Comparison of ENCODE assay signal across 10 mouse cellular contexts in genomic region chr14:118234541-118235210, GRCm38 (mm10). TPM values are rescaled to one million over a fixed set of nuclear protein-coding genes. Genes with fewer than 3 reads are reported as not detected.
DNase-seq lines count a peak whose midpoint lies in the region; ATAC-seq and TF ChIP-seq lines count a peak whose summit lies in the region.
"Had no signal": no experiment of that assay in that cellular context is flagged by ENCODE, and none has a peak within 500 bp of the region (broad histone marks: within the 10 kb centered on the region; RNA-seq: fewer than 3 reads in every experiment).

No protein-coding gene starts in this region.

- H3K4me1 ChIP-seq in heart, embryonic 10.5 days, result peaks cover 30% of the 10 kb centered on the region
- H3K4me1 ChIP-seq in E14TG2a.4 (replicated peaks; ENCODE audit: low read depth, low read length), result peaks cover 58% of the 10 kb centered on the region
- peaks cover 67% of the 10 kb centered on the region for H3K4me1 ChIP-seq in forebrain, embryonic 13.5 days
- peaks cover 17% of the 10 kb centered on the region for H3K4me1 ChIP-seq in limb, embryonic 11.5 days (ENCODE audit: control insufficient read depth, insufficient read depth, low read length)

- H3K9me3 ChIP-seq in heart, embryonic 10.5 days, result no peaks in the 10 kb centered on the region
- no peaks in the 10 kb centered on the region for H3K9me3 ChIP-seq in E14TG2a.4 (ENCODE audit: low read length)
- H3K9me3 ChIP-seq in forebrain, embryonic 13.5 days (replicated peaks), result no peaks in the 10 kb centered on the region
- no peaks in the 10 kb centered on the region for H3K9me3 ChIP-seq in limb, embryonic 11.5 days (ENCODE audit: control insufficient read depth, low read length)

- no peak for TF ChIP-seq CTCF in E14TG2a.4 (conservative IDR thresholded peaks at IDR 0.05; ENCODE audit: low read length)

- no peaks in the 10 kb centered on the region for H3K36me3 ChIP-seq in heart, embryonic 10.5 days
- 0 out of 2 replicates have a peak, but pooled peaks cover 4% of the 10 kb centered on the region for H3K36me3 ChIP-seq in E14TG2a.4 (ENCODE audit: insufficient read depth, low read length)
- peaks cover 12% of the 10 kb centered on the region for H3K36me3 ChIP-seq in forebrain, embryonic 13.5 days (ENCODE audit: poor library complexity, severe bottlenecking)
- no peaks in the 10 kb centered on the region for H3K36me3 ChIP-seq in limb, embryonic 11.5 days (ENCODE audit: control insufficient read depth, insufficient read depth, low read length)

- no peak for ATAC-seq in forebrain, embryonic 13.5 days
- 0 out of 2 replicates have a peak, but pooled peaks have one; percentile 2 for ATAC-seq in limb, embryonic 11.5 days (ENCODE audit: insufficient number of reproducible peaks, low FRiP score, low TSS enrichment, low read depth)
- ATAC-seq in erythroblast, adult 5-6 weeks (replicated peaks; ENCODE audit: low FRiP score, poor library complexity, severe bottlenecking), result no peak

- peak overlapping the region; percentile 95 for H3K9ac ChIP-seq in forebrain, embryonic 13.5 days
- H3K9ac ChIP-seq in limb, embryonic 11.5 days (ENCODE audit: low read length), result peak overlapping the region; percentile 22; the same call in 1 of the 2 replicates

- WGBS in heart, embryonic 10.5 days, result under 1% methylated on average over 84 of the region's 84 CpGs
- under 1% methylated on average over 45 of the region's 84 CpGs for WGBS in forebrain, embryonic 13.5 days
- under 1% methylated on average over 66 of the region's 84 CpGs for WGBS in limb, embryonic 11.5 days

- H3K27ac ChIP-seq in heart, embryonic 10.5 days, result no peak overlapping the region
- peak overlapping the region; percentile 90 for H3K27ac ChIP-seq in forebrain, embryonic 13.5 days
- no peak overlapping the region for H3K27ac ChIP-seq in limb, embryonic 11.5 days (replicated peaks; ENCODE audit: low read depth, low read length)

- peak overlapping the region; percentile 91 for H3K4me2 ChIP-seq in forebrain, embryonic 13.5 days
- H3K4me2 ChIP-seq in limb, embryonic 11.5 days (ENCODE audit: low read depth, severe bottlenecking), result peak overlapping the region; percentile 90

- no peak for DNase-seq in heart, embryonic 10.5 days (ENCODE audit: low spot score)
- DNase-seq in heart, adult 11 months, result no peak
- DNase-seq in limb, embryonic 11.5 days (ENCODE audit: low spot score), result peak; percentile 75
- DNase-seq in retina, embryonic 14.5 days (ENCODE audit: low spot score), result peak; percentile 59
- no peak for DNase-seq in ovary, postnatal 14 days (ENCODE audit: low spot score)

- H3K27me3 ChIP-seq in heart, embryonic 10.5 days (ENCODE audit: insufficient read depth, poor library complexity, severe bottlenecking), result peaks cover 93% of the 10 kb centered on the region
- H3K27me3 ChIP-seq in E14TG2a.4 (ENCODE audit: insufficient read depth, low read length), result peaks cover 79% of the 10 kb centered on the region
- H3K27me3 ChIP-seq in forebrain, embryonic 13.5 days, result peaks cover 25% of the 10 kb centered on the region
- H3K27me3 ChIP-seq in limb, embryonic 11.5 days (ENCODE audit: control insufficient read depth, insufficient read depth, low read length), result peaks cover 71% of the 10 kb centered on the region

- peak overlapping the region; percentile 71 for H3K4me3 ChIP-seq in heart, embryonic 10.5 days
- peak overlapping the region; percentile 83 for H3K4me3 ChIP-seq in E14TG2a.4 (replicated peaks; ENCODE audit: low read length)
- peak overlapping the region; percentile 81 for H3K4me3 ChIP-seq in forebrain, embryonic 13.5 days
- peak overlapping the region; percentile 42 for H3K4me3 ChIP-seq in limb, embryonic 11.5 days (ENCODE audit: low read depth, low read length)

RNA-seq across cellular contexts. Expression of gene Sox21, which starts 2.2 kb away (rescaled TPM):
- 0.04 and 0.09 TPM in 2 replicates for polyA plus RNA-seq in heart, embryonic 10.5 days (2016; fragmentation: Nextera tagmentation; extraction: Ambion mirVana)
- 8.9 and 11.5 TPM in 2 replicates for polyA plus RNA-seq in forebrain, embryonic 13.5 days (2015; fragmentation: Nextera tagmentation; extraction: Ambion mirVana)
- 0.11 and 0.13 TPM in 2 replicates for polyA plus RNA-seq in limb, embryonic 11.5 days (2014; fragmentation: Nextera tagmentation; extraction: Ambion mirVana)
- total RNA-seq in erythroblast, adult 5-6 weeks (2015; ENCODE audit: low replicate concordance), result not detected in 2 replicates
- not detected in 2 replicates for total RNA-seq in erythroblast, adult 5-6 weeks (2017; ENCODE audit: low replicate concordance)
- total RNA-seq: CH12.LX had no signal

RNA-seq across cellular contexts. Expression of gene Gm9376, which starts 32.1 kb away (rescaled TPM):
- polyA plus RNA-seq in heart, embryonic 10.5 days (2016; fragmentation: Nextera tagmentation; extraction: Ambion mirVana), result not detected in 2 replicates
- polyA plus RNA-seq in forebrain, embryonic 13.5 days (2015; fragmentation: Nextera tagmentation; extraction: Ambion mirVana), result not detected in 2 replicates
- polyA plus RNA-seq in limb, embryonic 11.5 days (2014; fragmentation: Nextera tagmentation; extraction: Ambion mirVana), result not detected in 2 replicates
- not detected in 2 replicates for total RNA-seq in erythroblast, adult 5-6 weeks (2015; ENCODE audit: low replicate concordance)
- total RNA-seq in erythroblast, adult 5-6 weeks (2017; ENCODE audit: low replicate concordance), result not detected in 2 replicates
- total RNA-seq: CH12.LX had no signal
- polyA plus RNA-seq: gonadal fat pad, adult 2 months had no signal

Comparison
In these comparisons a context has a peak if more than half of its experiments do, and no peak if none do; other contexts are left out.
1. DNase-seq: peak in limb, embryonic 11.5 days (single experiment) and retina, embryonic 14.5 days (single experiment); none in heart, embryonic 10.5 days (single experiment), heart, adult 11 months (single experiment) and ovary, postnatal 14 days (single experiment).
2. Peak in every context shown above with its lines, with median percentiles within 50 percentile points of each other: H3K4me3 ChIP-seq.